Mouse (Mus musculus) ES-E14 (cell line): ENCODE measurements at regions not wholly inside any gene's neighbourhood (a gene's known extent, or its start where the extent isn't known, plus 50 kb on each side); places are given as distances from the start of the nearest gene placed in this dataset.

Experiments
- DNase-seq: peaks from one replicate; pipeline ENCODE4 v3.0.0-alpha.2; 2013; ENCODE audit warnings: low read depth, low spot score
- H3K27ac ChIP-seq: 2 replicates; pipeline ENCODE4 v1.5.1; 2012; ENCODE audit warnings: low read depth, mild to moderate bottlenecking, low read length, moderate library complexity, mixed read lengths; ENCODE audit not compliant: poor library complexity, insufficient read depth, severe bottlenecking
- H3K36me3 ChIP-seq: 2 replicates; pipeline ENCODE4 v1.6.1; 2012; ENCODE audit warnings: mild to moderate bottlenecking, low read length, moderate library complexity, mixed read lengths; ENCODE audit not compliant: control insufficient read depth, poor library complexity, insufficient read depth, severe bottlenecking
- H3K4me1 ChIP-seq, 2 experiments: fragments of 150-350 bp in 1 of 2; sonication (generic) in 1 of 2; 2 replicates each; pipeline ENCODE4 v1.6.1; 2012; ENCODE audit warnings: low read length in 2 of 2, mild to moderate bottlenecking in 1 of 2, mixed read lengths in 1 of 2; ENCODE audit not compliant: control insufficient read depth in 2 of 2, insufficient read depth in 2 of 2, poor library complexity in 1 of 2
- H3K4me3 ChIP-seq, 2 experiments: fragments of 150-350 bp in 1 of 2; sonication (generic) in 1 of 2; 2 replicates each; pipeline ENCODE4 v1.5.1; 2012; ENCODE audit warnings: low read length in 2 of 2, low read depth in 1 of 2, mild to moderate bottlenecking in 1 of 2, mixed read lengths in 1 of 2; ENCODE audit not compliant: insufficient read depth in 1 of 2, poor library complexity in 1 of 2, severe bottlenecking in 1 of 2
- H3K9ac ChIP-seq: 2 replicates; pipeline ENCODE4 v1.6.1; 2012; ENCODE audit warnings: low read depth, mild to moderate bottlenecking, low read length, mixed read lengths; ENCODE audit not compliant: poor library complexity, insufficient read depth, severe bottlenecking
- H3K9me3 ChIP-seq: fragments of 150-350 bp; sonication (generic); 2 replicates; pipeline ENCODE4 v1.6.1; 2012; ENCODE audit warnings: low read depth, mild to moderate bottlenecking, low read length; ENCODE audit not compliant: control insufficient read depth, insufficient read depth
- CHD2 ChIP-seq: IDR thresholded peaks from 2 replicates; pipeline ENCODE4 v1.6.1; 2014; ENCODE audit warnings: mild to moderate bottlenecking, low read depth, low read length, inconsistent platforms
- HCFC1 ChIP-seq: IDR thresholded peaks from 2 replicates; pipeline ENCODE4 v1.6.1; 2012; ENCODE audit warnings: low read length, inconsistent platforms, borderline replicate concordance; ENCODE audit not compliant: insufficient read depth
- MAFK ChIP-seq: IDR thresholded peaks from 2 replicates; pipeline ENCODE4 v1.6.1; 2014; ENCODE audit warnings: mild to moderate bottlenecking, low read depth, low read length, inconsistent platforms; ENCODE audit not compliant: insufficient read depth
- ZC3H11A ChIP-seq: IDR thresholded peaks from 2 replicates; pipeline ENCODE4 v1.6.1; 2012; ENCODE audit warnings: low read depth, mild to moderate bottlenecking, inconsistent platforms, low read length, borderline replicate concordance
- ZNF384 ChIP-seq: IDR thresholded peaks from 2 replicates; pipeline ENCODE4 v1.6.1; 2012; ENCODE audit warnings: low read depth, low read length, inconsistent platforms
- in situ Hi-C, 2 experiments: fragments of 600-800 bp; cut with MboI; formaldehyde crosslinking; loops; one replicate each; pipeline ENCODE4 v1.15.1; 2025; ENCODE audit warnings: low sequenced_read_pairs in 2 of 2, inconsistent platforms in 1 of 2; ENCODE audit not compliant: unreplicated experiment in 2 of 2

- H3K27ac ChIP-seq: no peak overlapping the region
- in situ Hi-C loops: no loop called here
- no peak for TF ChIP-seq ZC3H11A
- TF ChIP-seq CHD2: no peak
- TF ChIP-seq HCFC1: no peak
- no peak for TF ChIP-seq MAFK
- TF ChIP-seq ZNF384: no peak
Measured at GRCm38 (mm10) chr4:74981491-74981890, 296.6 kb downstream of the Dmac1 start.

GRCm38 (mm10) chr4:74972143-74972542 lies 306.0 kb downstream of the Dmac1 start:
- H3K27ac ChIP-seq: no peak overlapping the region
- no peak overlapping the region for H3K9ac ChIP-seq
- no peak overlapping the region for H3K4me3 ChIP-seq
- H3K9me3 ChIP-seq: no peaks in the 10 kb centered on the region
- TF ChIP-seq CHD2 (no peak), ZNF384 (no peak), MAFK (0 out of 2 replicates have a peak, but pooled peaks have one; percentile 4)
- H3K4me1 ChIP-seq: no peaks in the 10 kb centered on the region
- in situ Hi-C loops: no loop called here
- DNase-seq: no peak
- no peaks in the 10 kb centered on the region for H3K36me3 ChIP-seq

More at GRCm38 (mm10) chr4:74981491-74981890, 296.6 kb downstream of the Dmac1 start:
- no peaks in the 10 kb centered on the region for H3K9me3 ChIP-seq
- no peaks in the 10 kb centered on the region for H3K36me3 ChIP-seq
- H3K9ac ChIP-seq: no peak overlapping the region
- no peak overlapping the region for H3K4me3 ChIP-seq
- DNase-seq: no peak
- H3K4me1 ChIP-seq: no peaks in the 10 kb centered on the region
